Mouse (Mus musculus) stomach, postnatal 0 days (tissue): ENCODE results near the gene Mpdz. TPM values are rescaled to one million over a fixed set of nuclear protein-coding genes. Genes with fewer than 3 reads are reported as not detected.

Source experiments
- ATAC-seq: fragments of 200-750 bp; cut with Nextera tagmentation; 2 replicates; pipeline ENCODE4 v1.8.0; 2017; ENCODE audit not compliant: low FRiP score, low TSS enrichment
- DNase-seq: peaks from one replicate; pipeline ENCODE4 v3.0.0-alpha.2; 2016; ENCODE audit warnings: low spot score
- H3K27ac ChIP-seq: fragments of 300-500 bp; sonication (generic); replicated peaks from 2 replicates; pipeline ENCODE4 v1.5.1; 2014; ENCODE audit warnings: mild to moderate bottlenecking, control low read depth
- H3K27me3 ChIP-seq: fragments of 300-500 bp; sonication (generic); 2 replicates; pipeline ENCODE4 v1.6.1; 2014; ENCODE audit warnings: low read length; ENCODE audit not compliant: control insufficient read depth, insufficient read depth
- H3K36me3 ChIP-seq: fragments of 300-500 bp; sonication (generic); 2 replicates; pipeline ENCODE4 v1.6.1; 2014; ENCODE audit warnings: low read length, mixed read lengths; ENCODE audit not compliant: control insufficient read depth, insufficient read depth
- H3K4me1 ChIP-seq: fragments of 300-500 bp; sonication (generic); replicated peaks from 2 replicates; pipeline ENCODE4 v1.6.1; 2014; ENCODE audit warnings: antibody characterized with exemption; ENCODE audit not compliant: control insufficient read depth, insufficient read depth
- H3K4me2 ChIP-seq: fragments of 300-500 bp; sonication (generic); replicated peaks from 2 replicates; pipeline ENCODE4 v1.6.1; 2014; ENCODE audit warnings: low read depth, mild to moderate bottlenecking, control low read depth, moderate library complexity
- H3K4me3 ChIP-seq: fragments of 300-500 bp; sonication (generic); 2 replicates; pipeline ENCODE4 v1.5.1; 2014; ENCODE audit warnings: low read depth, low read length, control low read depth
- H3K9ac ChIP-seq: fragments of 300-500 bp; sonication (generic); 2 replicates; pipeline ENCODE4 v1.6.1; 2014; ENCODE audit warnings: mild to moderate bottlenecking, low read length, control low read depth, mixed read lengths
- H3K9me3 ChIP-seq: fragments of 300-500 bp; sonication (generic); 2 replicates; pipeline ENCODE4 v1.6.1; 2016; ENCODE audit warnings: low read length; ENCODE audit not compliant: control insufficient read depth
- CTCF ChIP-seq: IDR thresholded peaks from 2 replicates; pipeline ENCODE4 v1.5.1; 2016; ENCODE audit warnings: antibody characterized with exemption, low read depth, mild to moderate bottlenecking, moderate library complexity
- EP300 ChIP-seq: optimal IDR thresholded peaks from 2 replicates; pipeline ENCODE3; 2016; ENCODE audit warnings: antibody characterized with exemption
- WGBS: fragments of 180-500 bp; shearing (Covaris S2); extraction: QIAGEN DNeasy Blood & Tissue Kit; methylation state at CpG from one replicate; pipeline ENCODE4 v1.1.7; 2014; 5-methylcytosine and 5-hydroxymethylcytosine counted together
- polyA plus RNA-seq: library from polyadenylated mRNA; unstranded; fragments of >200 nt; fragmentation: Nextera tagmentation; extraction: Ambion mirVana; gene quantifications from 2 replicates; pipeline ENCODE4 v1.2.1, GENCODE M21; 2015

Mpdz gene
- polyA plus RNA-seq, 1 experiment from 2014 or later = 6.2 TPM

DNA sequence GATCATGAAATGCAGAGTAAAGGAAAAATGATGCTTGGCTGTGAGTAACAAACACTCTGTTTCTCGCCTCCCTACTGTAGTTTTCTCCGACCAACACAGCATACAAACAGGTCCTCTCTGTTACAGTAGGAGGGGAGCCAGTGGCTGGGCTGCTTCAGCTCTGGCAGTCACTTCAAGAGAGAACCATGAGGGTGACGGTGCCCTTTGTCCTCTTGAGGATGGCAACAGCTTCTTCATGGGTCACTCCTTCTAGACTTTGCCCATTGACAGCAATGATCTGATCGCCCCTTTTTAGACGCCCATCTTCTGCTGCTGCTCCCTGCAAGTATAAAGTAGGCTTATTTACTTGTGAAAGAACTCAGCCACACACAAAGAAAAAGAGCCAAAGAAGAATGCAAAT lies 163.2 kb downstream of the Mpdz start:
- no peaks in the 10 kb centered on the region for H3K27me3 ChIP-seq
- no peak overlapping the region for H3K4me2 ChIP-seq
- TF ChIP-seq CTCF (no peak), EP300 (no peak)
- no peak overlapping the region for H3K27ac ChIP-seq
- ATAC-seq = no peak
- WGBS = 91% methylated on average over 5 of the region's 5 CpGs
- no peaks in the 10 kb centered on the region for H3K9me3 ChIP-seq
- no peak for DNase-seq
- no peaks in the 10 kb centered on the region for H3K4me1 ChIP-seq
- no peak overlapping the region for H3K4me3 ChIP-seq
- no peak overlapping the region for H3K9ac ChIP-seq
- no peaks in the 10 kb centered on the region for H3K36me3 ChIP-seq

DNA sequence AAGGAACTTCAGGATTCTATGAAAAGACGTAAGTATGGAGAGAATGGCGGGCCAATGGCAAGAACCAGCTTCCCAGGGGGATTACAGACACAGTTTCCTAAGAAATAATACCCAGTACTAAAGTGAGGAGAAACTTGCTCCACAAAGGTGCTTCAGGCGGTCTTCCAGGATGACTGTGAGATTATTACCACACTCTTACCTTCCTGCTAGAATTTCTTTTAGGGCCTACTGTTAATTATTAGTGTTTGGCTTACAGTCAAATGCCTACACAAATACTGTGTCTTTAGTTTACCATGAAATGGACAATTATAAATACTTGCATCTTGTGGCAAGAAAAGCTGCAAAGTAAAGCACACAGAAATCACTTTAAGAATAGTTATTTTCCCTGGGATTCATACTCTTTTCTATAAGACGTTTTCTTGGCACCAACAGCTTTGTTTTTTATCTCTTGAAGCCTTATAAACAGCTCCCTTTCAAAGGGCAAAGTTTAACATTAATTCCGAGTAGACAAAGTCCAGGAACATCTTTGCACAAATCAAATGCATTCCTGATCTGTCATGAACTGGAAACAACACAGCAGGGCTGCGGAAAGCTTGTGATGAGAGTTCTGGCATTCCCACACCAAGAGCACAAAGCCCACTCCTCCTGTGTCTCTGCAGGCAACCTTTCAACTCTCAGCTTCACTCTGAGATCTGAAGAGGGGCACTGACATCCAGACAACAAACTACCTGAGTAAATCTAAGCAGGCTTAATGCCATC lies 166.5 kb downstream of the Mpdz start:
- Histone ChIP-seq H3K27me3 (no peaks in the 10 kb centered on the region), H3K4me1 (no peaks in the 10 kb centered on the region), H3K9ac (no peak overlapping the region), H3K4me3 (no peak overlapping the region), H3K9me3 (no peaks in the 10 kb centered on the region), H3K36me3 (no peaks in the 10 kb centered on the region), H3K27ac (no peak overlapping the region), H3K4me2 (no peak overlapping the region)
- DNase-seq (no peak), ATAC-seq (no peak)
- TF ChIP-seq CTCF (no peak), EP300 (no peak)
- 46% methylated on average over 6 of the region's 6 CpGs for WGBS

DNA sequence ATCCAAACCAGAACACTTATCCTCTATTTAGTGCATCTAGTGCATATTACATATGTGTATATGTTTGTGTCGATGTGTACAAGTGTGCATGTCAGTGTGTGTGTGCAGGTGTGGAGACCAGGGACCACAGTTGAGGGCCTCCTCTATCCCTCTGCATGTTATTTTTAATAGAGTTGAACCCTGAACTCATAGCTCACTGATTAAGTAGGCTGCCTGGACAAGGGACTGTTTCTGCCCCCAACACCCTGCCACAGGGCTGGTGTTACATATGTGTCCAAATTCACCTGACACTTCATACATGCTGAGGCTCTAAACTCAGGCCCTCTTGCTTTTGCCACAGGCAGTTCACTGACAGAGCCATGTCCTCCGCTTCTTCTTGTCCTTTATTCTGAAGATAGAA lies 169.5 kb downstream of the Mpdz start:
- no peak overlapping the region for H3K4me3 ChIP-seq
- ATAC-seq (no peak), DNase-seq (no peak)
- no peaks in the 10 kb centered on the region for H3K9me3 ChIP-seq
- no peaks in the 10 kb centered on the region for H3K27me3 ChIP-seq
- TF ChIP-seq EP300 = no peak
- no peak for TF ChIP-seq CTCF
- no peak overlapping the region for H3K4me2 ChIP-seq
- H3K4me1 ChIP-seq = no peaks in the 10 kb centered on the region
- WGBS = 94% methylated on average over 2 of the region's 2 CpGs
- H3K36me3 ChIP-seq = no peaks in the 10 kb centered on the region
- no peak overlapping the region for H3K27ac ChIP-seq
- H3K9ac ChIP-seq = no peak overlapping the region

- H3K4me3 ChIP-seq = no peak overlapping the region
- no peaks in the 10 kb centered on the region for H3K36me3 ChIP-seq
- no peak overlapping the region for H3K9ac ChIP-seq
- no peak overlapping the region for H3K4me2 ChIP-seq
- no peaks in the 10 kb centered on the region for H3K9me3 ChIP-seq
- no peak for DNase-seq
- ATAC-seq = peak; percentile 57; the same call in 1 of the 2 replicates
- H3K27me3 ChIP-seq = no peaks in the 10 kb centered on the region
- TF ChIP-seq EP300 (no peak), CTCF (no peak)
- H3K4me1 ChIP-seq = no peaks in the 10 kb centered on the region
- WGBS = 64% methylated on average over 6 of the region's 6 CpGs
- no peak overlapping the region for H3K27ac ChIP-seq
Observed at GRCm38 (mm10) chr4:81252859-81253780, 189.5 kb downstream of the Mpdz start.

- TF ChIP-seq CTCF = no peak
- TF ChIP-seq EP300 = no peak
- no peak overlapping the region for H3K4me3 ChIP-seq
- no peaks in the 10 kb centered on the region for H3K9me3 ChIP-seq
- 79% methylated on average over 1 of the region's 1 CpGs for WGBS
- no peak for DNase-seq
- H3K27me3 ChIP-seq = no peaks in the 10 kb centered on the region
- no peak for ATAC-seq
- no peak overlapping the region for H3K4me2 ChIP-seq
- no peaks in the 10 kb centered on the region for H3K36me3 ChIP-seq
- H3K4me1 ChIP-seq = no peaks in the 10 kb centered on the region
- no peak overlapping the region for H3K9ac ChIP-seq
- no peak overlapping the region for H3K27ac ChIP-seq
Observed at GRCm38 (mm10) chr4:81252334-81252733, 190.3 kb downstream of the Mpdz start.

DNA sequence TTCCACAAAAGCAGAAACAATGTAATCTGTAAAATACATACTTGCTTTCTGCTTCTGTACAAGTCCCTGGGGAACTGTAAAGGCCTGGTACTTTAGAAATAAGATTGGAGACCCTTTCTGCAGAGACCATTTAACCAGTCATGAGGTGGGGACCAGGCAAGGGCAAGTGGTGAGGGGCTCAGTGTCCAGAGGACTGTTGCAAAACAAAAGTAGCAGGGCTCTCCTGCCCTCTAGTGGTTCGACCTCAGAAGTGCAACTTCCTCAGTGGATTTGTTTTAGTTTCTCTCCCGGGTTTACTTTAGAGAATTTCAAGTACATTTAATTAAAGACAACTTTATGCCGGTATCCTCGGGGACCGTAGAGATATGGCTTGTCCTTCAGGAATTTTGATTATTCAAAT lies 190.7 kb downstream of the Mpdz start:
- no peak overlapping the region for H3K4me3 ChIP-seq
- no peak overlapping the region for H3K27ac ChIP-seq
- TF ChIP-seq EP300 (no peak), CTCF (peak; percentile 87)
- WGBS = 10% methylated on average over 5 of the region's 5 CpGs
- no peak for ATAC-seq
- no peaks in the 10 kb centered on the region for H3K9me3 ChIP-seq
- no peaks in the 10 kb centered on the region for H3K36me3 ChIP-seq
- no peaks in the 10 kb centered on the region for H3K4me1 ChIP-seq
- no peak overlapping the region for H3K9ac ChIP-seq
- H3K27me3 ChIP-seq = no peaks in the 10 kb centered on the region
- no peak overlapping the region for H3K4me2 ChIP-seq
- peak; percentile 46 for DNase-seq
